Mouse (Mus musculus): ENCODE results near the gene Tmem17. TPM values are rescaled to one million over a fixed set of nuclear protein-coding genes. Genes with fewer than 3 reads are reported as not detected.

The Tmem17 gene
- polyA plus RNA-seq, 1 experiment from 2014 or later, result 7.9 TPM

DNA sequence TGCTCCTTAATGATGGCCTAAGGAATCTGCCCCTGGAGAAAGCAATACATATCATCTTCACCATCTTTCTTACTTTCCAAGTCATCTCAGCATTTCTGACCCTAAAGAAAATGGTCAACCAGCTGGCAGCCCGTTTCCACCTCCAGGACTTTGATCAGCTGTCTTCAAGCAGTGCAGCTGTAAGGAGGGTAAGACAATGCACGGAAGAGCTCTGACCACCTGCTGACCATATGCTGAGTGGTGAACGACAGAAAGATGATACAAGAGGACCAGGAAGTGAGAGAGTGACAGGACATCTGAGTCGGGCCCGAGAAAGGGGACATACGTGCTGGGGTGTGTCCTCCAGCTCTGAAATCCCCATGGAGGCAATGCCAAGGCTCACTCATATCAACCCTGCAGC, 6.6 kb downstream of the Tmem17 start:
- Histone ChIP-seq H3K27me3 (ENCODE audit: control insufficient read depth, insufficient read depth, low read length) (no peaks in the 10 kb centered on the region), H3K4me3 (ENCODE audit: low read depth, low read length) (no peak overlapping the region)
- 87% methylated on average over 6 of the region's 6 CpGs for WGBS

DNA sequence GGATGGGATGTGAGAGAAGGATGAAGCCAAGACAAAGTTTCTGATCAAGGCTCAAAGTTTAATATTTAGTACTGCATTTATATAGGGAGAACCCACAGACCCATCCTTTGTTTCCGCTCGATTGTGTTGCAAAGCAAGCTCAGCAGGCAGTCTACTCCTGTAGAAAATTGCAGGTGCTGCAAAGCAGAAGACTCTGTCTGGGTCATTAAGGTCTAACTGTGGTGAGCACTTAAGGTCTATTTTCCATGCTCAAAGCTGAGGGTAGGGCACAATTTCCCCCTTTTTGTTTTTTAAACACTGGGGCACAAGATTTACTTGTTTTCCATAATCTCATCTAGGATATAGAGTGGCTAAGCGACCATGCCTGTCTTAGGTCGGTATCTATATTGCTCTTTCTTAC, 8.4 kb downstream of the Tmem17 start:
- no peak for ATAC-seq (ENCODE audit: low FRiP score, low TSS enrichment)
- 94% methylated on average over 4 of the region's 4 CpGs for WGBS
- H3K36me3 ChIP-seq (ENCODE audit: control insufficient read depth, insufficient read depth, low read length), result no peaks in the 10 kb centered on the region; the same call in 1 of the 2 replicates
- no peak for TF ChIP-seq EP300 (optimal IDR thresholded peaks at IDR 0.05)
- TF ChIP-seq CTCF (IDR thresholded peaks at IDR 0.05; ENCODE audit: low read depth), result no peak
- no peak for DNase-seq (ENCODE audit: low spot score)
- H3K4me1 ChIP-seq (replicated peaks; ENCODE audit: control insufficient read depth, insufficient read depth), result no peaks in the 10 kb centered on the region
- no peak overlapping the region for H3K27ac ChIP-seq (replicated peaks)
- H3K9ac ChIP-seq (ENCODE audit: low read length), result no peak overlapping the region
- no peaks in the 10 kb centered on the region for H3K9me3 ChIP-seq (ENCODE audit: control insufficient read depth, low read length)
- H3K27me3 ChIP-seq (ENCODE audit: control insufficient read depth, insufficient read depth, low read length), result no peaks in the 10 kb centered on the region
- no peak overlapping the region for H3K4me2 ChIP-seq (replicated peaks; ENCODE audit: low read depth)
- H3K4me3 ChIP-seq (ENCODE audit: low read depth, low read length), result no peak overlapping the region

More for the DNA sequence above, 6.6 kb downstream of the Tmem17 start:
- Histone ChIP-seq H3K4me2 (replicated peaks; ENCODE audit: low read depth) (no peak overlapping the region), H3K9ac (ENCODE audit: low read length) (no peak overlapping the region), H3K36me3 (ENCODE audit: control insufficient read depth, insufficient read depth, low read length) (no peaks in the 10 kb centered on the region; the same call in 1 of the 2 replicates), H3K27ac (replicated peaks) (no peak overlapping the region), H3K4me1 (replicated peaks; ENCODE audit: control insufficient read depth, insufficient read depth) (no peaks in the 10 kb centered on the region), H3K9me3 (ENCODE audit: control insufficient read depth, low read length) (no peaks in the 10 kb centered on the region)
- ATAC-seq (ENCODE audit: low FRiP score, low TSS enrichment) (no peak), DNase-seq (ENCODE audit: low spot score) (no peak)
- TF ChIP-seq CTCF (IDR thresholded peaks at IDR 0.05; ENCODE audit: low read depth), result no peak
- TF ChIP-seq EP300 (optimal IDR thresholded peaks at IDR 0.05), result no peak

DNA sequence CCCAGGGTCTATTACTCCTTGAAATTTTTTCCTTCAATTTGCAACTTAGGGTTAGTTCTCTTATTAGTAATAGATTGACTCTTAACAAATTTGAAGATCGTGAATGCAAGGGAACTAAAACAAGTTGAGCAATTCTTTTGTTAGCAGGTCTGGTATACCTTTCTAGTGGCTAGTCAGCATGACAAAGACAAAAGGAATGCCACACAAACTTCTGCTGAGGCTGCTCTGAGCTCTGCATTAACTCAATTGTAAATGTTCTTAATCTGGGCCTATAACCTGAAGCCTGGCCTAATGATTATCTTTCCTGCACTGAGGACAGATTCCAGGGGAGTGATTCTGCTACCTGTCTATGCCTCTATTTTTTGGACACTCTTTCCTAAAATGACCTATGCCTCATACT, 12.7 kb downstream of the Tmem17 start:
- Histone ChIP-seq H3K9ac (ENCODE audit: low read length) (no peak overlapping the region), H3K27ac (replicated peaks) (no peak overlapping the region), H3K9me3 (ENCODE audit: control insufficient read depth, low read length) (no peaks in the 10 kb centered on the region), H3K27me3 (ENCODE audit: control insufficient read depth, insufficient read depth, low read length) (no peaks in the 10 kb centered on the region), H3K36me3 (ENCODE audit: control insufficient read depth, insufficient read depth, low read length) (no peaks in the 10 kb centered on the region), H3K4me3 (ENCODE audit: low read depth, low read length) (no peak overlapping the region), H3K4me1 (replicated peaks; ENCODE audit: control insufficient read depth, insufficient read depth) (no peaks in the 10 kb centered on the region), H3K4me2 (replicated peaks; ENCODE audit: low read depth) (no peak overlapping the region)
- 77% methylated on average over 1 of the region's 1 CpGs for WGBS
- DNase-seq (ENCODE audit: low spot score), result no peak
- no peak for ATAC-seq (ENCODE audit: low FRiP score, low TSS enrichment)
- TF ChIP-seq CTCF (IDR thresholded peaks at IDR 0.05; ENCODE audit: low read depth), result no peak
- no peak for TF ChIP-seq EP300 (optimal IDR thresholded peaks at IDR 0.05)

DNA sequence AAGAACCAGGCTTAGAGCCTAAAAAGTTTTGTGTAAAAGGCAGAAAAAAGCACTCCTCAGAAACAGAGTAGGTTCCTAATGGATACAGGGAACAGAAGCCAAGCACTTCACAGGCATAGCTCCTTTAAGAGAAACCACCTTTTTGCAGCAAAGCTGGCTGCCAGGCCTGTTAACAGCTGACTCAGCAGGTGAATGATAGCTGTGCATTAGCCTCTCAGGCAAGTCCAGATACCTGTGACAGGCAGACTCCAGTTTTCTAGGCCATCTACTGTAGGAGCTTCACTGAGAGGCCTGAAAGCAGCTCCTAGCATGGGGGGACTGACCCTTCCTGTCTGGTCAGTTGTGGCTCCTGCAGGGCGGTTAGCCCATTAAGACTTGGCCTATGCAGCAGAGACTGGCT, 28.7 kb downstream of the Tmem17 start:
- ATAC-seq (ENCODE audit: low FRiP score, low TSS enrichment) (no peak), DNase-seq (ENCODE audit: low spot score) (no peak)
- H3K4me1 ChIP-seq (replicated peaks; ENCODE audit: control insufficient read depth, insufficient read depth), result no peaks in the 10 kb centered on the region
- H3K27me3 ChIP-seq (ENCODE audit: control insufficient read depth, insufficient read depth, low read length), result no peaks in the 10 kb centered on the region
- H3K9ac ChIP-seq (ENCODE audit: low read length), result no peak overlapping the region
- no peak overlapping the region for H3K4me2 ChIP-seq (replicated peaks; ENCODE audit: low read depth)
- 63% methylated on average over 1 of the region's 1 CpGs for WGBS
- TF ChIP-seq CTCF (IDR thresholded peaks at IDR 0.05; ENCODE audit: low read depth) (no peak), EP300 (optimal IDR thresholded peaks at IDR 0.05) (no peak)
- no peaks in the 10 kb centered on the region for H3K9me3 ChIP-seq (ENCODE audit: control insufficient read depth, low read length)
- no peak overlapping the region for H3K4me3 ChIP-seq (ENCODE audit: low read depth, low read length)
- H3K36me3 ChIP-seq (ENCODE audit: control insufficient read depth, insufficient read depth, low read length), result no peaks in the 10 kb centered on the region
- H3K27ac ChIP-seq (replicated peaks), result no peak overlapping the region

DNA sequence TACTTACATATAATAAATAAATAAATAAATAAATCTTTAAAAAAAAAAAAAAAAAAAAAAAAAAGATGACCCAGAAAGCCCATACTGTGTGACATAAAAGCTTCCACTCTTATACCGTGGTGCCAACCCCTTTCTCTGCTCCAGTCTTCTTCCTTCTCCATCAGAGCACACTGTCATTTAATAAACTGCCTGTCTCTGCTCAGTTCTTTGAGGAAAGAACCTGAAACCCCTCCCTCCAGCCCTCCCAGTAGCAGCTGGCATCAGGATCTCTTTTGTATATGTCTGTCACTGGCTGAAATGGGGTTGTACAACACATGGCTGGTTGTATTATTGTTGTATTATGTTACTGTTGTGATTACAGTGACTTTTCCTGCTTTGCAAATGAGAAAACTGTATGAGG, 48.2 kb downstream of the Tmem17 start:
- Histone ChIP-seq H3K27ac (replicated peaks) (no peak overlapping the region), H3K36me3 (ENCODE audit: control insufficient read depth, insufficient read depth, low read length) (no peaks in the 10 kb centered on the region), H3K27me3 (ENCODE audit: control insufficient read depth, insufficient read depth, low read length) (no peaks in the 10 kb centered on the region), H3K9me3 (ENCODE audit: control insufficient read depth, low read length) (no peaks in the 10 kb centered on the region), H3K9ac (ENCODE audit: low read length) (no peak overlapping the region), H3K4me1 (replicated peaks; ENCODE audit: control insufficient read depth, insufficient read depth) (no peaks in the 10 kb centered on the region), H3K4me2 (replicated peaks; ENCODE audit: low read depth) (no peak overlapping the region), H3K4me3 (ENCODE audit: low read depth, low read length) (no peak overlapping the region)
- ATAC-seq (ENCODE audit: low FRiP score, low TSS enrichment) (no peak), DNase-seq (ENCODE audit: low spot score) (no peak)
- TF ChIP-seq EP300 (optimal IDR thresholded peaks at IDR 0.05), result no peak
- no peak for TF ChIP-seq CTCF (IDR thresholded peaks at IDR 0.05; ENCODE audit: low read depth)
- 81% methylated on average over 1 of the region's 1 CpGs for WGBS

DNA sequence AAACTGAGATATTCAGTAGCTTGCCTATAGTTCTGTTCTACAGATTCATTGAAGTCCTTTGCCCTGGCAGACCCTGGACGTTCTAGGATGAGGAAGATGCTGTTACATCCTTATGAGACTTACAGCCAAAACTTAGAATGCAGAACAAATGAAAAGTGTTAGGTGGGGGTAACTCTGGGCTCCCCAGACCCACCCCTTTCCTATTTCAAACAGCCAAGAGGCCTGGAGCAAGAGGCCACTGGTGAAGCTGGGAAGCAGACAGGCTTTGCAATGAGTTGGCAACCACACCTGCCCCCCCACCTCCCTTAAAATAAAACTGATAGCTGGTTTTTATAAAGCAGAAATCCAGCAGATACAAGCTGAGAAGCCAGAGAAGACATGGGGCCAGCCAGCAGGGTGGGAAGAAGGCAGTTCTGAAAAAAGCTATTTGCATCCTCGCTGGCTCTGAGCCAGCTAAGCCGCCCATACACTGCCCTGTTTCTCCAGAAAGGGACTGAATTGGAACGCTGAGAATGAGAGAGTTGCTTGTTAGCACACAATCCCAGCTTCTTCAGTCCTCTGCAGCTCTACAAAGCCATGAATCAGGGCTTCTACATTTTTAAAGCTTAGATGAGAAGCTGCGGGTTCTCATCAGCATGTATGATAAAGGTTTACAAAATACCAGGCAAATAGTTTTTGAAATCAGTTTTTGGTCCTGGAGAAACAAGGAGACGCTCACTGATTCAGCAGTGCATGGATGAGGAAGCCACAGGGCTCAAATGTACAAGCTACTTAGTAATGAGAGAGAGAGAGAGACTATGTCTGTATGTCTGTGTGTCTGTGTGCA, 48.8 kb downstream of the Tmem17 start:
- TF ChIP-seq EP300 (optimal IDR thresholded peaks at IDR 0.05), result no peak
- no peak for TF ChIP-seq CTCF (IDR thresholded peaks at IDR 0.05; ENCODE audit: low read depth)
- H3K4me2 ChIP-seq (replicated peaks; ENCODE audit: low read depth), result no peak overlapping the region
- no peaks in the 10 kb centered on the region for H3K27me3 ChIP-seq (ENCODE audit: control insufficient read depth, insufficient read depth, low read length)
- no peaks in the 10 kb centered on the region for H3K4me1 ChIP-seq (replicated peaks; ENCODE audit: control insufficient read depth, insufficient read depth)
- H3K27ac ChIP-seq (replicated peaks), result no peak overlapping the region
- no peak overlapping the region for H3K4me3 ChIP-seq (ENCODE audit: low read depth, low read length)
- DNase-seq (ENCODE audit: low spot score), result peak; percentile 40
- no peak overlapping the region for H3K9ac ChIP-seq (ENCODE audit: low read length)
- no peaks in the 10 kb centered on the region for H3K9me3 ChIP-seq (ENCODE audit: control insufficient read depth, low read length)
- no peaks in the 10 kb centered on the region for H3K36me3 ChIP-seq (ENCODE audit: control insufficient read depth, insufficient read depth, low read length)
- ATAC-seq (ENCODE audit: low FRiP score, low TSS enrichment), result peak; percentile 49; the same call in 1 of the 2 replicates
- 23% methylated on average over 6 of the region's 6 CpGs for WGBS
